25 mouse cellular contexts compared by ENCODE assay signal in the genomic region with DNA sequence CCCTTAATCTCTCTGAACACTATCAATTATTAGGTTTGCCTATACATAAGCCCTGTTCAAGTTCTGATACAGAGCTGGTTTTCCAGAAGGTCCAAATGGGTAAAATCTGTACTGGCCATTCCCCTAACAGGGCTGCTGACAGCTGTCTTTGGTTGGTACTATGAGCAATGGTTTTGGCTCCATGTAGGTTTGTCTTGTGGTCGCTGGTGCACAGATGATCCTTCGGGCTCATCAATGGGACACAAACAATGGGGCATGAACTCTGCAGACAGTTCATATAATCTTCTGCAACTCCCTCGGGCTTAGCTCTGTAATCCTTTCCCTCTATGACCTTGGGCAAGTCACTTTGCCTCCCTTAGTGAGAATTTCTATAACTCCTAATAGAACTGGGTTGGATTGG.
"Had no signal": no experiment of that assay in that cellular context is flagged by ENCODE, and none has a peak within 500 bp of the region (broad histone marks: within the 10 kb centered on the region; RNA-seq: fewer than 3 reads in every experiment).

No protein-coding gene starts in this region.

- H3K4me3 ChIP-seq: embryonic facial prominence, embryonic 10.5 days; embryonic facial prominence, embryonic 12.5 days; embryonic facial prominence, embryonic 13.5 days; embryonic facial prominence, embryonic 15.5 days; erythroblast, embryonic 14.5 days; forebrain, embryonic 10.5 days; forebrain, embryonic 12.5 days; forebrain, embryonic 13.5 days; forebrain, embryonic 15.5 days; gastrocnemius, adult 2 months; heart, adult 2 months had no signal

- H3K9me3 ChIP-seq: embryonic facial prominence, embryonic 10.5 days; embryonic facial prominence, embryonic 12.5 days; embryonic facial prominence, embryonic 13.5 days; embryonic facial prominence, embryonic 15.5 days; forebrain, embryonic 10.5 days; forebrain, embryonic 12.5 days; forebrain, embryonic 13.5 days; forebrain, embryonic 15.5 days had no signal

- H3K4me1 ChIP-seq: embryonic facial prominence, embryonic 12.5 days; embryonic facial prominence, embryonic 13.5 days; embryonic facial prominence, embryonic 15.5 days; forebrain, embryonic 12.5 days; forebrain, embryonic 13.5 days; forebrain, embryonic 15.5 days had no signal

- H3K36me3 ChIP-seq: embryonic facial prominence, embryonic 10.5 days; embryonic facial prominence, embryonic 12.5 days; embryonic facial prominence, embryonic 13.5 days; embryonic facial prominence, embryonic 15.5 days; forebrain, embryonic 10.5 days; forebrain, embryonic 12.5 days; forebrain, embryonic 15.5 days had no signal

- H3K27ac ChIP-seq: embryonic facial prominence, embryonic 10.5 days; embryonic facial prominence, embryonic 12.5 days; embryonic facial prominence, embryonic 13.5 days; embryonic facial prominence, embryonic 15.5 days; forebrain, embryonic 10.5 days; forebrain, embryonic 12.5 days; forebrain, embryonic 13.5 days; forebrain, embryonic 15.5 days; gastrocnemius, adult 2 months; heart, adult 2 months had no signal

- DNase-seq: cerebellum, adult 8-10 months; cerebellum, adult 9-10 months; cerebellum, adult 9-11 months; cerebellum, postnatal 10 days; cerebellum, postnatal 14 days; cerebellum, postnatal 25 days; cerebellum, postnatal 36 days; embryo, embryonic 11 days; forebrain, postnatal 0 days; gastrocnemius, adult 2 months; gastrocnemius, postnatal 10 days; gastrocnemius, postnatal 14 days; gastrocnemius, postnatal 25 days; gastrocnemius, postnatal 36 days; heart, adult 18-20 months; heart, adult 2 months had no signal

- H3K27me3 ChIP-seq: embryonic facial prominence, embryonic 12.5 days; embryonic facial prominence, embryonic 13.5 days; embryonic facial prominence, embryonic 15.5 days; forebrain, embryonic 12.5 days; forebrain, embryonic 13.5 days; forebrain, embryonic 15.5 days had no signal
